Mouse (Mus musculus): ENCODE data around the gene Pgc.

Pgc gene

DNA sequence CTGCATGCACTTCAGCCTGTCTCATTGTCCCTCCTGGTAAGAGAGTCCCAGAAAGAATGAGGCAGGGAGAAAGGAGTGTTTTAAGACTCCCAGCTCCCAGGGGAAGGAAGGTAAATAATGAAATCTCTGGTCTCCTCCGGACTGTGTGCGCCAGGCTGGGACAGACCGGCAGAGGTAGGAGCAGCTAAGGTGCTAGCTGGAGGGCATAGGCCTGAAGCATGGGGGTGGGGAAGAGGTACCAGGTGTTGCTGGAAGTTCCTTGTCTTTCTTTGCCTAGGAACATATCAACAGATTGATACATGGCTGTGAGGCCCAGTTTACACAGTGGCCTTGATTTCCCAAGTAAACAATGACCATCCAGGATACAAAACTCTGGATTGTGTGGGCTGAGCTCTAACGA lies 17.7 kb upstream of the Pgc start:
- no peak for DNase-seq (ENCODE audit: low spot score)

DNA sequence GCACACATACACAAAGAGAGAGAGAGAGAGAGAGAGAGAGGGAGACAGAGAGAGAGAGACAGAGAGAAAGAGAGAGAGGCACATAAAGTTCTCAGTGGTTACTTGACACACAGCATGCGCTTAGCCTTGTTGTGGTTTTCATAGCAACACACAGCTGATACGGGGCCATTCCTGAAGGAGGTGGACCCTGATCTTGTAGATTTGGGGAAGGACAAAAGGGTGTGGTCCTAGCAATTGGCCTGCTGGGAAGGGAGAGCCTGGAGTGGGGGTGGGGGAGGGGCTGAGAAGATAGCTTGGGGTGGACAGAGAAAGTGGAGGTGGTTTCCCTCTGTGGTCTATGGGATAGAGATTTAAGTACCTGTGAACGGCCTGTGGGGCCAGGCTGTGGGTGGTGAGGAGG lies 16.6 kb upstream of the Pgc start:
- no peak for DNase-seq (ENCODE audit: low spot score)

DNA sequence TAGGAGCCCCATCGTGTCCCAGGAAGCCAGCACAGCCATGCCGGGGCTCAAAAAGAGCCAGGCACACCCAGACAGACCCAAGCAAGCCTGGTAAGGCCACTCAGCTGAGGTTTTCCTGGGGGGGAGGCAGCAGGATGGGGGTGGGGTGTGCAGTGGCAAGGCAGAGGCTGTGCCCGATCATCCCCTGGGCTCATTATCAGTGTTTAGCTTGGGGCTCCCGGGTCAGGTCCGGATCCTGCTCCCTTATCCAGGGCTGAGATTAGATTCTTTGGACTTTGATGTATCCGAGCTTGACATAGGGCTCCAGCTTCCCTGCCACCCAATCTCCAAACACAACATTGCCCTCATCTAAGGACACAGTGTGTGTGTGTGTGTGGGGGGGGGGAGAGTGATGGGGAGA lies 14.8 kb upstream of the Pgc start:
- no peak for DNase-seq (ENCODE audit: low spot score)

DNA sequence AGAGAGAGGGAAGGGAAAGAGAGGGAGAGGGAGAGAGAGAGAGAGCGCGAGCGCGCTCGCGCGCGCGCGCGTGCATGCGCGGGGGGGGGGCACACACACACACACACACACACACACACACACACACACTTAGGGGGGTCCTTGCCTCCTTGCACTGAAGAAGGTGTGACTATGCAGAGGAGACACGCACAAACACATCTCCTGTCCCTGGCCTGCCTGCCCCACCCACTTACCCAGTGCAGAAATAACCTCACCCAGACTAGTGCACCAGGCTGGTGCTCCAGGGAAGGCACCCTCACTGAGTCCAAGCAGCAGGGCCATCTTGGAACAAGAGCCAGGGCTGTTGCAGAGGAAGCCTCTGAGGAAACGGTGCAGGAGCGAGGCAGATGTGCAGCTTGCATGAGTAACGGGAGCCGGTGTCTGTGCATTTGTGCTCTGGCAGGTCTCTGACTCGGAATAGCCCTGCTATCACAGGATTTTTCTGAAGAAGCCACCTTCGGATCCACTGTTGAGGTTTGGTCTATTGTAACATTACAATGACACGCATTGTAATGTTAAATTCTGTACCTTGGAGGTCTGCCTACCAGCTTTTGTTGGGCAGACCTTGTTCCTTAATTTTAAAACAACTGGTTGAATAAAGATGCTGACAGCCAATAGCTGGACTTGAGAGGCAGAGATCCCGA lies 13.6 kb upstream of the Pgc start:
- DNase-seq (ENCODE audit: low spot score) = no peak

DNA sequence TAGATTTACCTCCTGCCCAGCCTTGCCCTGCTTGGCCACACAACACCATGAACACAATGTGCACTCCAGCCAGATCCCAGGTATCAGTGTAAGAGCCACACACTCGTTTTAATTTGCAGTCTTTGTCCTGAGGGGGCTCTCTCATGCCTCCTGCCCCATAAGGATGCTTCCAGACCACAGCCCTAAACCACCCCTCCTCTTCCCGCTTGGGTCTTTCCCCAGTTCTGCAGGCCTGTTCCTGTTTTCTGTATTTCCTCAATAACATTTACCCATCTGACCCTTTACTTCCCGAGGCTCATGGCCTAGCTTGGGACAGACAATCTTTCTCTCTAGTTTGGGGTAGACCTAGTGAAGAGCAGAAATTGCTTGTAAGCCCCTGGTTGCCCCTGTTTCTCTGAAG lies 11.6 kb upstream of the Pgc start:
- no peak for DNase-seq (ENCODE audit: low spot score)

DNA sequence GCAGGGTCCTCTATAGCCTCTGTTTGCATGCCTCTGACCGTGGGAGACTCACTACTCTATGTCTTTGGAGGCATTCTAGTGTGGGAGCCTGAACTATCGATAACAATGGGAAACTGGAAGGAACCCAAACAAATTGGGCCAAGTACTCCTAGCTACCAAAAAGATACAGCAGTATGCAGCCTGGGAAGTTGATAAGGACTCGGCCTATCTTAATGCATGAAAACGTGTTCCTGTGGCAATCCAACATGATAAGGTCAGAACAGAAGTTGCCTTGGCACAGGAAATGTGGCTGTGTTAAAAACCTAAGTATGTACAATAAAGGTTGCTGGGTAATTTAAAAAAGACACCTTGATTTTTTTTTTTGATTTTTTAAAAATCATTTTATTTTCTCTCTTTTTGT lies 5.5 kb upstream of the Pgc start:
- DNase-seq (ENCODE audit: low spot score) = no peak

DNA sequence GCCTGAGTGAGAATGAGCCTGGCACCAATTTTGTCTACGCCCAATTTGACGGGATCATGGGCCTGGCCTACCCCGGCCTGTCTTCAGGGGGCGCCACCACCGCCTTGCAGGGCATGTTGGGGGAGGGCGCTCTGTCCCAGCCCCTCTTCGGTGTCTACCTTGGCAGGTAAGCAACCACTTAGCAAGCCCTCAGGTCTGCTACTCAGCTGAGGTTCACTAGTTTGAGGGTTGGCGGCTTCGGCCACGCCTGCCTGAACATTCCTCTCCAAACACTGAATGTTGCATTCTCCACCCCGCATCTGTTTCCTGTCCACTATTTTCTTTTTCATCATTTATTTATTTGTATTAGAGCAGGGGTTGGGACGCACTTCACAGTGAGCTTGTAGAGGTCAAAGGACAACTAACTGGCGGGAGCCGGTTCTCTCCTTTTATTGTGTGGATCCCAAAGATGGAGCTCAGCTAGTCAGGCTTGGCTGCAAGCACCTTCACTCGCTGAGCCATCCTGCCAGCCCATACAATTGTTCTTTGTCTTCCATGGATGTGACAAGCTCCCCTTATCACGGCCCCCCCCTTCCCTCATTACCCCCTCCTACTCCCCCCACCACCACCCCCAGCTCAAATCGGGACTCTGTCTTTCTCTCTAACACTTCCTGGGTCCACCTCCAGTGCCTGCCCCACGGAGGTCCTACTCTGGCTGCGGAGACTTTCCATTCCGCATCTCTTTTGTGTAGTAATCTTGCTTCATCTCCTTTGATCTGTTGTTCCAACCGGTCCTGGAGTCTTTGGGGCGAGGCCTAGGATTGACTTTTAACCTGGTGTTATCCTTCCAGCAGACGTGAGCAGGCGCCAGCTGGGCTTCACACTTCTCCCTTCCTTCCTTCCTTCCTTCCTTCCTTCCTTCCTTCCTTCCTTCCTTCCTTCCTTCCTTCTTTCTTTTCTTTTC lies 4.3 kb downstream of the Pgc start:
- no peak for DNase-seq (ENCODE audit: low spot score)

DNA sequence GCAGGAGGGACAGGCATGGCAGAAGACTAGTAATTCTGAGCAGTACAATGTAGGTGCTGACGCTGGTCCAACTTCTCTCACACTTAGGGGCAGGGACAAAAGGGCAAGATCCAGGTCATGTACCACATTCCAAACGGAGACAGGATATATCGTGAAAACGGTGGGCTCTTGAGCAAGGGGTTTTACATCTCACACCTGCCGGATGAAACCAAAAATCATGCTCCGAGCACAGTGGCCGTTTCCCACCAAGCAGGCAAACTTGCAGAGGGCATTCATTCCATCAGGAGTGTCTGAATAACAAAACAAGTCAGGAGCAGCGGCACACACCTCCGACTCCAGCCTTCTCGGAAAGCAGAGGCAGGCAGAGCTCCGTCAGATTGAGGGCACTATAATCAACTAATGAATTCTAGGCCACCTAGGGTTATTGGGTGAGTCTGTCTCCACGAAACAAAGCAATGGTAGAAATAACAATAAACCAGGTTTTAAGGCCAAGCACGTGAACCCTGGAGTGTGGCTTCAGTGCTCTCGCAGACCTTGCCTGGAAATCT lies 9.0 kb downstream of the Pgc start:
- DNase-seq (ENCODE audit: low spot score) = no peak

DNA sequence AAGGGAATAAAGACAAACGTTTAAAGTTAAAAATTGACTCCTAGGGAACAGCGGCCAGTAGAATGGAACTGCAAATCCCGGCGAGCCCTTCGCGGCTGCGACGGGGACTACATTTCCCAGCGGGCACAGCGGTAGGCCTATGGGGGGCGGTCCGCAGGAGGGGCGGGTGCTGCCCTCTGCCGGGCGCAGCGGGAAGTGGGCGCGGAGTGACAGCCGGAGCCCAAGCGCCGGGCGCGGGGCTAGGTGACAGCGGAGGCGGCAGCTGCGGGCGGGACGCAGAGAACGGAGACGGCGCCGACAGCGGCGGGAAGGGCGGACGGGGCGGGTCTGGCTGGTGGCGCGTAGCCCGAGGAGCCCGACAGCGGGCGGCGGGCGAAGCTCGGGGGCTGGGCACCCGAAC lies 10.2 kb downstream of the Pgc start, which contains the start of gene Tfeb:
Gene Tfeb, plus strand, starts transcription at position 175 of the 400 bp plus-strand sequence.
- DNase-seq (ENCODE audit: low spot score) = peak; percentile 94

DNA sequence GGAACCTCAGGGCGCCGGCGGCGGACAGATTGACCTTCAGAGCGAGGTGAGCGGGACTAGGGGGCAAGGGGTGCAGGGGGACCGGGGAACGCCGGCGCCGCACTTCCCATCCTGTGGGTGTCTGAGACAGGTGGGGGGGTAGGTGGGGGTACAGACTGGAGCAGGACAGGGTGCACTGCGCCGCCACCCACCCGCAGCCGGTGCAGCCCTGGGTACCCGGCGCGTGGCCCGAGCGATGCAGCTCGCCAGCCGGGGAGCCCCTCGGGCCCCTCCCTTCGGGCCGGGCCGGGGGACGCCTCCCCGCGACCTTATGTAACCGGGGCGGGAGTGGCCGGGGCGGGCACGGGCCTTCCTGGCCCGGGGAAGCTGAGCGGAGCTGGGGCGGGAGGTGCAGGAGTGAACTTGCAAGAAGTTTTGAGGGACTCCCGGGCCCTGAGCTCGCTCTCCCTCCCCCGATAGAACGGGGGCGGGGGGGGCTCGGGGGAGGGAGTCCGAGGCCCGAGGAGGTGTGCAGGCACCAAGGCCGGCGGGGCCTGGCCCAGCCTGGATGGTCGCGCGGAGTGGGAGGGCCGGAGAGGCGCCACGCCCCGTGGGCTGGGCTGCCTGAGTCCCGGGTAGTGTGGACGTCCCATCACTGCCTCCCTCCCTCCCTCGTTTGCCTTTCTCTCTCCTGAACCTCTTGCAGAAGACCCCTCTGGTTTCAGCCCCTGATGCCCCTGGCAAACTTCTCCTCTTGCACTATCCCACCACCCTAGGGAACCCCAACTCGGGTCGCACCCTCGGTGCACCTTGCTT lies 10.8 kb downstream of the Pgc start:
- peak; percentile 83 for DNase-seq (ENCODE audit: low spot score)

DNA sequence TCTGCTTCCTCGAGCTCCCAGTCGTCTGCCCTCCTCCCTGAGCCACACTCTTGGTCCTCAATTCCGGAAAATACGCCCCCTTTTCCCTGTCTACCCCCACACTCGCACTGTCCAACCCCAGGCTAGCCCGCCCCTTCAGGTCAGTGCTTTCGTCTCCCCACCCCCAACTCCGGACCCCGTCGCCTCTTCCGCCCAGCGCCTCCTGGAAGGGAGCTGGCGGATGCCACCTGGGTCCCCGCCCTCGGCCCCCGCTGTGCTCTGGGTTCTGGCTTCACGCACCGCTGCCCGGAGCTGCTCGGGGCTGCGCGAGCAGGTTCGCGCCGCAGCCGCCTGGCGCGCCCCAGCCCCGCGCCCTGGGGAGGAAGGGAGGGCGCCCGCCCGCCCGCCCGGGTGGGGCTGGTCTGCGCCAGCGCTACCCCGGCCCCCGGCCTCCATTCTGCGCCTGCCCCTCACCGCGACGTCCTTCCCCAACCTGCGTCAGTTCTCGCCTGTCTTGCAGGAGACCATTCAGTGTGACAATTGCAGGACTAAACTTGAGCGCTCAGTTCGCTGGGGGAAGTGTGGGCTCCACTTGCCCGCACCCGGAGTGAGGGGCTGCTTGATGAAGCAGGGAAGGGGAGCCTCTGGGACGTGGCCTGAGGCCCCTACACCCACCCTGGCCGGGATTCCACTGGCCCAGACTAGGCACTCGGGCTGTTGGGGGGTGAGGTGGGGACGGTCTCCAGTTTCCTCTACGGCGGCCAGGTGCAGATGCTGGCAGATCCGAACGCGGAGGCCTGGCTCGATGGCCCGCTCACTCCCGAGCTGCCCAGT lies 11.6 kb downstream of the Pgc start:
- DNase-seq (ENCODE audit: low spot score) = no peak

DNA sequence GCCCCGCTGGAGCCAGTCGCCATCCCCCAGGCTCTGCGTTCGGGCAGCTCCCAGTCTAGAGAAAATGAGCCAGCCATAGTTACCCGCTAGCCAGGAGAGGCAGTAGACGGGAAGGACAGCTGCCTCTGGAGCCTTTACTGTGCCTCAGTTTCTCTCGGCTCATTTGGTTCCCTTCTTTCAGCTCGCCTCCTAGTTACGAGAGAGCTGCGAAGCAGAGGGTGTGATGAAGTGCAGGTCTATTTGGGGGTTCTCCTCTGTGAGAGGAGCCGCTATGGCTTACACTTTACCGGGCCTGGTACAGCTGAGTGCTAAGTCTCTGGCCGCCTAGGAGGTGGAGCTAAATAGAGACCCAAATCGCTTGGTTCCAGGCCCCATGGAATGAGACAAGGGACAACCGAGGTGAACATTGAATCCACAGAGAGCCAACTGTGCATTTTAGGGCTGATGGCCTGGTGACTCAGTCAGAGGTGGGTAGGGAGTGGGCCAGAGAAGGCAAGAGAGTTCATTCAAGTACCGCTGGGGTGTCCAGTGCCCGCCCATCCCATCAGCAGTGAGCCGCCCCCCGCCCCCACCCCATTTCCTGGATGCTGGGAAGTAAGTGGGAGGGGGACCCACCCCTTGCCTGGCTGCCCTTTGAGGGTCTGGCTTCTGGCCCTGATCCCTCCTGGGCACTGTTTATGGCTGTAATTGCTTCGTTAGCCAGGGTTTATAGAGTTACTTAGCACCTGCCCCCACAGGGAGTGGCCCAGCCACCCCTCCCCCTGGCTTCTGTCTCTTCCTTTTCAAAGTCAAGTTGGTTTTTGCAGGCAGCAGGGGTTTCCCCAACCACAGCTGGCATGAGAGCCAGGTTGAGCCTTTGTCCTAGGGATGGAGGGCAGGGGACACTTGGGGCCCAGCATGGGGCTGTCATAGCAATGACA lies 12.5 kb downstream of the Pgc start:
- no peak for DNase-seq (ENCODE audit: low spot score)

DNA sequence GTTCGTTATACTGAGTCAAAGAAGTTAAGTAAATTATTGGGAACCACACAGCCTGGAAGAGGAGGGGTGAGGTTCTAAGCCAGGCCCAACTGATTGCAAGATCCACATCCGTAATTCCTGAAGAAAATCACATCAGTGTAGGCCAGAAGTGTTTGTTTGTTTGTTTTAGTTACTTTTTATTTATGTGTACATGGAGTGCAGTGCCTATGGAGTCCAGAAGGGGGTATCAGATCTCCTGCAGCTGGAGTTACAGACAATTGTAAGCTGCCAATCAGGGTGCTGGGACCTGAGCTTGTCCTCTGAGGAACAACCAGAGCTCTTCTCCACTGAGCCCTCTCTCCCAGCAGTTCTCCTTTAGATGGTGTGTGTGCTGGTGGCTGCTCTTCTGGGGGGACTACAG lies 13.5 kb downstream of the Pgc start:
- DNase-seq (ENCODE audit: low spot score) = peak; percentile 22

DNA sequence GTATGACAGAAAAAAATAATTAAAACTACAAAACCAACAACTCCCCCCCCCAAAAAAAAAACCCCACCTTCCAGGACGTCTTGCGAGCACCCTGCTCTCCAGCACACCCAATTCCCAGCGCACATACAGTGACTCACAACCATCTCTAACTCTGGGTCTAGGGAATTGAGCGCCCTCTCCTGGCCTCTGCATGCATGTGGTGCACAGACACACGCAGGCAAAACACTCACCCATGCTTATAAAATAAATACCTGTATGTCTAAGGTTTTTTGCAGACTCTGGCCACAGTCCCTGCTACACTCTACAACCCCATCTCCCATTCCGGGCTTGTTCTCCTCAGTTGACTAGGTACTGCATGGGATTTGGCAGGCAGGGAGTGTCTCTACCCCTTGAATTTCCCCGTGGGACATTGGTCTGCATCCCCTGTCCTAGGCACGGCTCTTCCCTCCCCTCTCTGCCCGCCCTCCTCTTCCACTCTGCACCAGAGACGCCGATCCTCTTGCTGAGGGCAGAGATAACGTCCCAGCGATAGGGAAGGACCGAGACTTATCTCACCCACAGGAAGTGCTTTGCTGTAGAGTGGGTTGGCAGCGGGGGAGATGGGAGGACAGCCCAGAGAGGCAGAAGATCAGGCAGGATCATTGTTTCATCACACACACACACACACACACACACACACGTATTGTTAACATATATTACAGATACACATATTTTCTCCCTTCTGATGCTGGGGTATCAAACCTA lies 16.5 kb downstream of the Pgc start:
- DNase-seq (ENCODE audit: low spot score) = no peak

DNA sequence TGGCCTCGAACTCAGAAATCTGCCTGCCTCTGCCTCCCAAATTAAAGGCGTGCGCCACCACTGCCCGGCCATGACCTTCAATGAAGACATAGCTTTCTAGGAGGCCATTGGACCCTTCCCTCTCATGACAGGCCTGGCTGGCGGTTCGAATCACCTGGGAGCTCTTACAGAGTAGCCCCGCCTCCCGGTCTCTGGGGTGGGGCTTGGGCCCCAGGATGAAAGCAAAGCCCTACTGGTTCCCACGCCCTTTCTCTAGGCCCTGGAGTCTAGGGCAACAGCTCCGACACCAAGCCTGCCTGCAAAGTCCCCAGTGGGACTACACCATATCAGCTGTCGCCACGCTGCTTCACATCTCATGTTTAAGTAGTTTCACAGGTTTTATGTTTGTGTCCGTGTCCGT lies 17.4 kb downstream of the Pgc start:
- DNase-seq (ENCODE audit: low spot score) = no peak

DNA sequence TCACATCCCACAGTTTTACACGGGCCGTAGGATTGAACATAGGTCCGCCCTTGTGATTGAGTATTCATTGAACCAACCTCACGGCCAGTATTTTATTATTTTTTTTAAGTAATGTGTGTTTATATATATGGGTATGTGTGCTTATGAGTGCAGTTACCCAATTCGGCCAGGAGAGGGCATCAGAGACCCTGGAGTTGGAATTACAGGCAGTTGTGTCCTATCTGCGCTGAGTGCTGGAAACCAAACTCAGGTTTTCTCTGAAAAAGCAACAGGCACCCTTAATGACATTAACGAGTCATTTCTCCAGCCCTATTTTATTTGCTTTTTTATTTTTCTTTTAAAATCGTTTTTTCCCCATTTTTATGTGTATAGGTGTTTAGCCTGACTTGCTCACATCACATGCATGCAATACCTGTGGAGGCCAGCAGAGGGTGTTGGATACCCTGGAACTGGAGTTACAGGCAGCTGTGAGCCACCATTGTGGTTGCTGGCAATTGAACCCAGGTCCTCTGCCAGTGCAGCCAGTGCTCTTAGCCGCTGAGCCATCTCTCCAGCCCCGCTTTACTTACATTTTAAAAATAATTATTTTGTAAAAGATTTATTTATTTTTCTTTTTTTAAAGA lies 18.2 kb downstream of the Pgc start:
- no peak for DNase-seq (ENCODE audit: low spot score)

DNA sequence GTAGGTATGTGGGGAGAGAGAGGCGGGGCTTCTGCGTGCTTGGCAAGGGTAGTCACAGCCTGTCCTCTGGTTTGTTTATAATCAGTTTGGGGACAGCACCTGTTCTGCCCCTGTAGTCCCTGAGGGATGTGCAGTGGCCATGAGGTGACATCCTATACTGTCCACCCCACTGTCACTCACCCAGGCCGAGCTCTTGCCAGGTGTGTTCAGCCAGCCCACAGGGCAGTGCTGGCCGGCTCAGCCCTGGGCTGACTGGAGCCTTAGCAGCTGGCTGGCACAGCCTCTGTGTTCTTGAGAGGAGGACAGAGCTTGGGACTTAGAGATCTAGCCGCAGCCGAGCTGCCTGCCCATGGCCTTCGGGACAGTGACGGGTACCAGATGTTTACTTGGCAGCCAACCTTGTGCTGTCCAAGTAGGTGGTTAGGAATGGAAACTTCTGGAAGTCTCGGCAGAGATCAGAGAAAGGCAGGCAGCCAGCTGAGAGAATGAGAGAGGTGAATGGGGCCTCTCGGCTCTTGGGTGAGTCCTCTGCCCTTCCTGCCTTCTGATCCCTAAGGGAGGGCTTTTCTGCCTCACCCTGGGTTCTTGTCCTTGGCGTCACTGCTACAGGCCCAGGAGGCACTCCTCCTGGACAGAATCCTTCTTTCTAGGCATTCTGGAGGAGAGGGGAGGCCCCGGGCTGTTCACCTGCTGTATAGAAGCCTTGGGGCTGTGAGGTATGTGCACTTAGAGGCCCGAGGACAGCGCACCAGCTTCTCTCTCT lies 22.3 kb downstream of the Pgc start:
- peak; percentile 84 for DNase-seq (ENCODE audit: low spot score)

DNA sequence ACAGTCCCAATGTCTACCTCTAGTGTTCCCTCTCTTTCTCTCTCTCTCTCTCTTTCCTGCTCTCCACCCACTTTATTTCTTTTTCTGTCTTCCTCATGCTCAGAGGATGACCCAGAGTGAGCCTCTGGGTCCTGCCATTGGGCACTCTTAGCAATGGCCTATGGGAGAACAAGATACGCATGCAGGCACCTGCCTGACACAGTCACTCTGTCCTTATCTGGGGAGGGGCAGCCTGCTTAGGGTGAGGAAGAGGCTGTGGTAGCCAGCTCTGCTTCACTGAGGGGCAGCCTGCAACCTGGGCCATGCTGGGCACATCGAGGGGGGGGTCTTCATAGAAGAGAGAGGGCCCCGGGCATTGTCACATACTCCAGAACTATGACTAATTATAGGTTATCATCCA lies 23.0 kb downstream of the Pgc start:
- DNase-seq (ENCODE audit: low spot score) = no peak
